Mouse (Mus musculus): ENCODE measurements around the gene Hint1. TPM values are rescaled to one million over a fixed set of nuclear protein-coding genes. Genes with fewer than 3 reads are reported as not detected.

Hint1 gene
- polyA plus RNA-seq, 1 experiment from 2014 or later, result 791 TPM

DNA sequence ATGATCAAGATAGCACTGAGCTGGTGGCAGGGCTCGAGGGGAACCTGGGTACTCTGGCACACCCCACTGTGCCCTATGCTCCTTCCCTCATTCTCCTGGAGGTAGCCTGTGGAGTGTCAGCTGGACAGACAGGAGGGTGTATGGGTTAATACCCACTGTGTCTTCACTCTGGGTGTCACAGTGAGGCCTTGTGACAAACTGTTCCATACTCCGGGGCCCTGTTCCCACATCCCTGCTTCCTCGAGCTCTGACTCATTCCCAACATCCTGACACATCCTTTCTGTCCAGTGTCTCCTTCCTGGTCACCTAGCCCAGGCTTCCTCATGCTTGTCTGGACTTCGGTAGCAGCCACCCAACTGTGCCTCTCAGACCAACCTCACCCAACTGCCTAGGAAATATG lies 40.3 kb downstream of the Hint1 start:
- H3K36me3 ChIP-seq (replicated peaks; ENCODE audit: insufficient read depth, low read length), result peaks cover 6% of the 10 kb centered on the region
- no peak overlapping the region for H3K27ac ChIP-seq (ENCODE audit: low read depth)
- no peak for DNase-seq

DNA sequence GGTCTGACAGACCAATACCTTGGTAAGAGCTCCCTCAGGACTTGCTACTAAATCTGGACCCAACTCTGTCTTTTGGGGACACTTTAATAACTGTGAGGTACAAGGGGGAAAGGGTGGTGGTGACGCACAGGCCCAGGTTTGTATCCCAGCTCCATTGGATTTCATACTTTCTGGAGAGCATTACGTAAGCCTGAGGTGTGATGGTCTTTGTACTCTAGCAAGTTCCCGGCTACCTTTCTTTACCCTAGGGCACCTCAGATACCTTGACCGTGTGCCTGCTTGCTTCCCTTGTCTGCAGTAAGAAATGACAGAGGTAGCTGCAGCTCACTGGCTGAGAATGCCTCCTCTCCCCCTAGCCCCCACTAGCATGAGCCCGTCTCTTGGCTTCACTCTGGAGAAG lies 41.1 kb downstream of the Hint1 start:
- ATAC-seq, result no peak
- Histone ChIP-seq H3K4me2 (ENCODE audit: low read depth, low read length) (no peak overlapping the region), H3K9ac (replicated peaks) (no peak overlapping the region), H3K27me3 (ENCODE audit: insufficient read depth, low read length) (no peaks in the 10 kb centered on the region), H3K9me3 (ENCODE audit: low read length) (no peaks in the 10 kb centered on the region), H3K36me3 (replicated peaks; ENCODE audit: insufficient read depth, low read length) (peaks cover 6% of the 10 kb centered on the region), H3K27ac (ENCODE audit: low read depth) (no peak overlapping the region), H3K4me1 (ENCODE audit: insufficient read depth) (peaks cover 10% of the 10 kb centered on the region), H3K4me3 (ENCODE audit: low read depth, low read length) (no peak overlapping the region)
- TF ChIP-seq EP300 (IDR thresholded peaks at IDR 0.05; ENCODE audit: low read depth), result no peak
- no peak for TF ChIP-seq CTCF (IDR thresholded peaks at IDR 0.05; ENCODE audit: low read depth)
- no peak for DNase-seq
- 70% methylated on average over 5 of the region's 5 CpGs for WGBS (ENCODE audit: insufficient replicate concordance)

More for the DNA sequence above, 40.3 kb downstream of the Hint1 start:
- Histone ChIP-seq H3K4me1 (ENCODE audit: insufficient read depth) (peaks cover 13% of the 10 kb centered on the region), H3K9ac (replicated peaks) (no peak overlapping the region), H3K4me2 (ENCODE audit: low read depth, low read length) (no peak overlapping the region), H3K27me3 (ENCODE audit: insufficient read depth, low read length) (no peaks in the 10 kb centered on the region), H3K4me3 (ENCODE audit: low read depth, low read length) (no peak overlapping the region), H3K9me3 (ENCODE audit: low read length) (no peaks in the 10 kb centered on the region)
- WGBS (ENCODE audit: insufficient replicate concordance), result 55% methylated on average over 4 of the region's 4 CpGs
- no peak for ATAC-seq
- TF ChIP-seq CTCF (IDR thresholded peaks at IDR 0.05; ENCODE audit: low read depth) (no peak), EP300 (IDR thresholded peaks at IDR 0.05; ENCODE audit: low read depth) (no peak)

DNA sequence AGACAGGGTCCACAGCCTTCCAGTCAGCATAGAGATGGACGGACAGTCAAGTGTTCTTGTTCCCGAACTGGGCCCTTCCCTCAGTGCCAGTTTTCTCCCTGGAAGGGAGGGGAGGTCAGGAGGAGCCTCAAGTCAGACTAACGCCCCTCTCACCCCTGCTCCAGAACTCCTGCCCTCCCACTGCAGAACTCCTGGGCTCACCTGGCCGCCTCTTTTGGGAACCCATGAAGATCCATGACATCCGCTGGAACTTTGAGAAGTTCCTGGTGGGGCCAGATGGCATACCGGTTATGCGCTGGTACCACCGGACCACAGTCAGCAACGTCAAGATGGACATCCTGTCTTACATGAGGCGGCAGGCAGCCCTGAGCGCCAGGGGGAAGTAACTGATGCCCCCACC lies 43.1 kb downstream of the Hint1 start:
- Histone ChIP-seq H3K9ac (replicated peaks) (no peak overlapping the region), H3K4me1 (ENCODE audit: insufficient read depth) (peaks cover 3% of the 10 kb centered on the region; the same call in 1 of the 2 replicates), H3K4me2 (ENCODE audit: low read depth, low read length) (no peak overlapping the region), H3K27me3 (ENCODE audit: insufficient read depth, low read length) (no peaks in the 10 kb centered on the region), H3K36me3 (replicated peaks; ENCODE audit: insufficient read depth, low read length) (peaks cover 16% of the 10 kb centered on the region), H3K27ac (ENCODE audit: low read depth) (no peak overlapping the region), H3K9me3 (ENCODE audit: low read length) (no peaks in the 10 kb centered on the region), H3K4me3 (ENCODE audit: low read depth, low read length) (no peak overlapping the region)
- DNase-seq (no peak), ATAC-seq (no peak)
- TF ChIP-seq EP300 (IDR thresholded peaks at IDR 0.05; ENCODE audit: low read depth), result no peak
- TF ChIP-seq CTCF (IDR thresholded peaks at IDR 0.05; ENCODE audit: low read depth), result no peak
- 78% methylated on average over 11 of the region's 11 CpGs for WGBS (ENCODE audit: insufficient replicate concordance)

DNA sequence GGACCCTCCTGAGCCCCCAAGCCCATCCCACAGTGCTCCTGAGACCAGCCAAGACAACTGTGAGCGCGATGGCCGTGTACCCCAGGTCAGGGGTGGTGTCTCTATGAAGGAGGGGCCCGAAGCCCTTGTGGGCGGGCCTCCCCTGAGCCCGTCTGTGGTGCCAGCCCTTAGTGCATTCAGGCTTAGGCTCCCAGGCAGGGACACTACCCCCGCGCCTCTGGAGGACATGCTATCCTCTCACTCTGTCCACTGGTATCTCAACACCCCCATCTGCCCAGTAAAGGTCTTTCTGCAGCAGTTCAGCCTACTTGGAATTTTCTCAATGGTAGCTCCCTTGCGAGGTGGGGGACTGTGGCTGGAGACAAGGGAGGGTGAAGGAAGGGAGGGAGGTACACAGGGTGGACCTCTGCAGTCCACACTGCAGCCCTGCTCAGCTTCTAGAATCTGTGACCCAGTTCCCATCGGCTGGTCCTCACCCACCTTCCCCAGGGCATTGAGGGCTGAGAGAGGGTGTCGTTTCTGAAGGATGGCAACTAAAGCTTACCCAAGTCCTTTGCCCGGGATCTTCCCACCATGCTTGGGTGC lies 44.0 kb downstream of the Hint1 start:
- DNase-seq, result no peak
- Histone ChIP-seq H3K9me3 (ENCODE audit: low read length) (no peaks in the 10 kb centered on the region), H3K4me2 (ENCODE audit: low read depth, low read length) (no peak overlapping the region), H3K4me1 (ENCODE audit: insufficient read depth) (no peaks in the 10 kb centered on the region), H3K36me3 (replicated peaks; ENCODE audit: insufficient read depth, low read length) (peaks cover 25% of the 10 kb centered on the region), H3K4me3 (ENCODE audit: low read depth, low read length) (no peak overlapping the region), H3K27me3 (ENCODE audit: insufficient read depth, low read length) (no peaks in the 10 kb centered on the region), H3K27ac (ENCODE audit: low read depth) (no peak overlapping the region), H3K9ac (replicated peaks) (no peak overlapping the region)
- ATAC-seq, result no peak
- WGBS (ENCODE audit: insufficient replicate concordance), result 81% methylated on average over 12 of the region's 12 CpGs
- no peak for TF ChIP-seq CTCF (IDR thresholded peaks at IDR 0.05; ENCODE audit: low read depth)
- TF ChIP-seq EP300 (IDR thresholded peaks at IDR 0.05; ENCODE audit: low read depth), result no peak

DNA sequence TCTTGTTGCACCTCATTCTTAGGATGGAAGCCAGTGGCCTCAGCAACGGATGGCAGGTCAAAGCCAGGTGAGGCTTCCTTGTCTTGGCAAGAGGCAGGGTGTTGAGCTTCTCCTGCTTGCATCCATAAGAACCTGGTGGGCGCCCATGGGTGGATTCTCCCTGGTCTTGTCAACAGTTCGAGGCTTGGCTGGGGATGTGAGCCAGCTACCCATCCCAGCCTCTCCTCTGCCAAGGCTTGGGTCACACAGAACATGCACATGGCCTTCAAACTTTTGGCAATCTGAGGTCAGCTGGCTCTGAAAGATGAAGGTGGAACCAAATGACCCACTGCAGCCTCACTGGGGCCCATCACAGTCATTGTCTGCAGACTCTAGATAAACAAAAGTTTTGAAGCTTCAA lies 45.0 kb downstream of the Hint1 start:
- no peak overlapping the region for H3K9ac ChIP-seq (replicated peaks)
- H3K36me3 ChIP-seq (replicated peaks; ENCODE audit: insufficient read depth, low read length), result peaks cover 28% of the 10 kb centered on the region
- H3K27ac ChIP-seq (ENCODE audit: low read depth), result no peak overlapping the region
- no peak for ATAC-seq
- H3K9me3 ChIP-seq (ENCODE audit: low read length), result no peaks in the 10 kb centered on the region
- H3K4me2 ChIP-seq (ENCODE audit: low read depth, low read length), result no peak overlapping the region
- TF ChIP-seq EP300 (IDR thresholded peaks at IDR 0.05; ENCODE audit: low read depth) (no peak), CTCF (IDR thresholded peaks at IDR 0.05; ENCODE audit: low read depth) (no peak)
- DNase-seq, result no peak
- H3K4me1 ChIP-seq (ENCODE audit: insufficient read depth), result no peaks in the 10 kb centered on the region
- H3K4me3 ChIP-seq (ENCODE audit: low read depth, low read length), result no peak overlapping the region
- H3K27me3 ChIP-seq (ENCODE audit: insufficient read depth, low read length), result no peaks in the 10 kb centered on the region
- WGBS (ENCODE audit: insufficient replicate concordance), result 81% methylated on average over 3 of the region's 3 CpGs

DNA sequence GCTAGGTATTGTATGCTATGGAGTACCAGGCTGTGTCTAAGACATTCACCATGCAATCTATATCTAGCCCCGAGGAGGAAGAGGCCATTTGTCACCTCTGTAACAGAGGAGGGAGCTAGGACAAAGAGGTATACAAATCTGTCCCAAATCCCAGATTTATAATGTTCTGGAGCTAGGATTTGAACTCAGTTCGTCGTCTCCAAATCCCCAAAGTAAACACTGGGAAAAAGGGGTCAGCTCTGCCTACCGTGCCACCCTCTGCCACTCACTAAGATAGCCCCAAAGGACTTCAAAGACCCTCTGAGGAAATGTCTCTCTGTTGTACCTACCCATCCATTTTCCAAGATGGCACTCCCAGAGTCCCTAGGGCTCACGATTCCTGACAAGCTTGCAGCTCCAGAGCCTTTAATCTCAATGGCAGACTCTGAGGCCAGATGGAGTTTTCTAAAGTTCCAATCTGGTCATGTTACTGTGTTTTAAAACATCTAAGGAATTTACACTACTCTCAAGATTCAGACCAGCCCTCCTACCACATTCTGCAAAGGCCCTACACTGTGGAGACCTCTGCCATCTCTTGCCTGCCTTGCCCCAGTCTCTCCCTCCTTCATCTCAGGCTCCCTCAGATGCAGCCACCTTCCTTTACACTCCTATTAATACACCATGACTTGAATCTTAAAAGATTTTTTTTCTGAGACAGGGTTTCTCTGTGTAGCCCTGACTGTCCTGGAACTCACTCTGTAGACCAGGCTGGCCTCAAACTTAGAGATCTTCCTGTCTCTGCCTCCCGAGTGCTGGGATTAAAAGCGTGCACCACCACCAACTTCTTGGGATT lies 45.7 kb downstream of the Hint1 start:
- no peak for TF ChIP-seq CTCF (IDR thresholded peaks at IDR 0.05; ENCODE audit: low read depth)
- no peak for TF ChIP-seq EP300 (IDR thresholded peaks at IDR 0.05; ENCODE audit: low read depth)
- H3K4me2 ChIP-seq (ENCODE audit: low read depth, low read length), result no peak overlapping the region
- peaks cover 34% of the 10 kb centered on the region for H3K36me3 ChIP-seq (replicated peaks; ENCODE audit: insufficient read depth, low read length)
- H3K27ac ChIP-seq (ENCODE audit: low read depth), result no peak overlapping the region
- no peaks in the 10 kb centered on the region for H3K27me3 ChIP-seq (ENCODE audit: insufficient read depth, low read length)
- H3K9me3 ChIP-seq (ENCODE audit: low read length), result no peaks in the 10 kb centered on the region
- DNase-seq (no peak), ATAC-seq (no peak)
- no peaks in the 10 kb centered on the region for H3K4me1 ChIP-seq (ENCODE audit: insufficient read depth)
- 85% methylated on average over 7 of the region's 7 CpGs for WGBS (ENCODE audit: insufficient replicate concordance)
- H3K9ac ChIP-seq (replicated peaks), result no peak overlapping the region
- no peak overlapping the region for H3K4me3 ChIP-seq (ENCODE audit: low read depth, low read length)
